Mouse (Mus musculus) erythroblast, embryonic 14.5 days (primary cell): Measurements from ENCODE around the gene Asl. TPM values are rescaled to one million over a fixed set of nuclear protein-coding genes. Genes with fewer than 3 reads are reported as not detected.

Experiments used
- H3K27me3 ChIP-seq: 2 replicates; pipeline ENCODE4 v1.6.1; 2012; ENCODE audit warnings: inconsistent platforms; ENCODE audit not compliant: control insufficient read depth
- H3K36me3 ChIP-seq: 2 replicates; pipeline ENCODE4 v1.6.1; 2012; ENCODE audit warnings: mild to moderate bottlenecking, inconsistent platforms; ENCODE audit not compliant: control insufficient read depth
- H3K4me1 ChIP-seq: 2 replicates; pipeline ENCODE4 v1.6.1; 2012; ENCODE audit warnings: inconsistent platforms; ENCODE audit not compliant: control insufficient read depth
- H3K4me3 ChIP-seq: replicated peaks from 2 replicates; pipeline ENCODE3; 2012; ENCODE audit warnings: moderate library complexity, mild to moderate bottlenecking, inconsistent platforms
- H3K9me3 ChIP-seq: 2 replicates; pipeline ENCODE4 v1.6.1; 2012; ENCODE audit warnings: low read length, inconsistent platforms, mixed read lengths; ENCODE audit not compliant: control insufficient read depth
- GATA1 ChIP-seq: IDR thresholded peaks from 2 replicates; pipeline ENCODE4 v1.6.1; 2012; ENCODE audit warnings: low read length, inconsistent platforms, mixed read lengths
- TAL1 ChIP-seq: IDR thresholded peaks from 3 replicates; pipeline ENCODE4 v1.6.1; 2012; ENCODE audit warnings: low read length, inconsistent platforms, mixed read lengths
- polyA plus RNA-seq: library from polyadenylated mRNA; stranded (reverse); fragments of >175 nt; gene quantifications from 2 replicates; pipeline ENCODE4 v1.2.3, GENCODE M21; 2012

Asl gene
- polyA plus RNA-seq, 1 experiment: 1.0 TPM

GRCm38 (mm10) chr5:129974866-129975311 lies 54.2 kb downstream of the Asl start:
- Histone ChIP-seq H3K4me3 (peak overlapping the region; percentile 30), H3K4me1 (peaks cover 82% of the 10 kb centered on the region), H3K27me3 (no peaks in the 10 kb centered on the region), H3K9me3 (no peaks in the 10 kb centered on the region), H3K36me3 (peaks cover 77% of the 10 kb centered on the region)
- TF ChIP-seq TAL1 (peak; percentile 45), GATA1 (peak; percentile 86)

GRCm38 (mm10) chr5:129974354-129974753 lies 54.7 kb downstream of the Asl start:
- H3K9me3 ChIP-seq: no peaks in the 10 kb centered on the region
- H3K4me1 ChIP-seq: peaks cover 79% of the 10 kb centered on the region
- no peak for TF ChIP-seq GATA1

GRCm38 (mm10) chr5:129971491-129971890 lies 57.6 kb downstream of the Asl start:
- H3K9me3 ChIP-seq: no peaks in the 10 kb centered on the region
- TF ChIP-seq GATA1 (no peak), TAL1 (no peak)
- no peaks in the 10 kb centered on the region for H3K27me3 ChIP-seq
- H3K4me1 ChIP-seq: peaks cover 67% of the 10 kb centered on the region
- H3K36me3 ChIP-seq: peaks cover 69% of the 10 kb centered on the region
- H3K4me3 ChIP-seq: no peak overlapping the region

More at GRCm38 (mm10) chr5:129974354-129974753, 54.7 kb downstream of the Asl start:
- H3K36me3 ChIP-seq: peaks cover 75% of the 10 kb centered on the region
- peak overlapping the region; percentile 10 for H3K4me3 ChIP-seq
- H3K27me3 ChIP-seq: no peaks in the 10 kb centered on the region

- H3K9me3 ChIP-seq: no peaks in the 10 kb centered on the region
- peaks cover 48% of the 10 kb centered on the region for H3K4me1 ChIP-seq
- no peak overlapping the region for H3K4me3 ChIP-seq
- TF ChIP-seq GATA1: no peak
- TF ChIP-seq TAL1: no peak
- H3K36me3 ChIP-seq: peaks cover 63% of the 10 kb centered on the region
- H3K27me3 ChIP-seq: no peaks in the 10 kb centered on the region
These were observed 60.6 kb downstream of the Asl start for GRCm38 (mm10) chr5:129968417-129968816.

- Histone ChIP-seq H3K36me3 (peaks cover 53% of the 10 kb centered on the region), H3K4me1 (peaks cover 37% of the 10 kb centered on the region)
These were observed 62.6 kb downstream of the Asl start for GRCm38 (mm10) chr5:129966448-129966847.

GRCm38 (mm10) chr5:129963224-129963623 lies 65.8 kb downstream of the Asl start:
- H3K9me3 ChIP-seq: no peaks in the 10 kb centered on the region
- H3K4me3 ChIP-seq: no peak overlapping the region
- no peaks in the 10 kb centered on the region for H3K27me3 ChIP-seq
- no peak for TF ChIP-seq TAL1
- H3K36me3 ChIP-seq: peaks cover 58% of the 10 kb centered on the region
- peaks cover 38% of the 10 kb centered on the region for H3K4me1 ChIP-seq

More at GRCm38 (mm10) chr5:129966448-129966847, 62.6 kb downstream of the Asl start:
- no peaks in the 10 kb centered on the region for H3K9me3 ChIP-seq
- H3K27me3 ChIP-seq: no peaks in the 10 kb centered on the region
- TF ChIP-seq GATA1 (no peak), TAL1 (no peak)
- H3K4me3 ChIP-seq: no peak overlapping the region

Other genes starting within 250 kb of the Asl start
- 0.92 and 1.4 TPM in 2 replicates for gene Psph, start 241.8 kb downstream of the Asl start, polyA plus RNA-seq
- gene Sumf2, start 182.3 kb downstream of the Asl start, polyA plus RNA-seq: 0.97 and 1.0 TPM in 2 replicates
- 80.6 and 90.6 TPM in 2 replicates for gene Chchd2, start 141.8 kb downstream of the Asl start, polyA plus RNA-seq
- gene Zbed5, start 133.5 kb downstream of the Asl start, polyA plus RNA-seq: 0.04 TPM in 1 of 2 replicates, not detected in the other
- gene Phkg1, start 130.7 kb downstream of the Asl start, polyA plus RNA-seq: not detected in 2 replicates
- gene Nupr1l, start 120.7 kb downstream of the Asl start, polyA plus RNA-seq: not detected in 2 replicates
- gene Vkorc1l1, start 87.3 kb downstream of the Asl start, polyA plus RNA-seq: 0.92 and 1.9 TPM in 2 replicates
- 0.28 and 0.51 TPM in 2 replicates for gene Gusb, start 26.2 kb downstream of the Asl start, polyA plus RNA-seq
- 1.1 and 2.1 TPM in 2 replicates for gene Crcp, start within 50 bp of the Asl start, polyA plus RNA-seq
- 2.3 and 3.4 TPM in 2 replicates for gene Tpst1, start 44.1 kb upstream of the Asl start, polyA plus RNA-seq
- 1.4 and 2.1 TPM in 2 replicates for gene Kctd7, start 115.6 kb upstream of the Asl start, polyA plus RNA-seq
- gene Rabgef1, start 142.6 kb upstream of the Asl start, polyA plus RNA-seq: 4.2 and 4.7 TPM in 2 replicates
- 6.8 and 7.8 TPM in 2 replicates for gene Tmem248, start 187.8 kb upstream of the Asl start, polyA plus RNA-seq
- gene Sbds, start 226.3 kb upstream of the Asl start, polyA plus RNA-seq: 3.2 and 4.0 TPM in 2 replicates
- gene Tyw1, start 226.4 kb upstream of the Asl start, polyA plus RNA-seq: 0.36 and 0.39 TPM in 2 replicates